Mouse (Mus musculus): Measurements from ENCODE around the gene Tmed10. TPM values are rescaled to one million over a fixed set of nuclear protein-coding genes. Genes with fewer than 3 reads are reported as not detected.

Gene Tmed10
- polyA plus RNA-seq, 1 experiment from 2014 or later: 323 TPM

Other genes with a start within 250 kb of the Tmed10 start
- 1.0 and 1.4 TPM in 2 replicates for gene Rps6kl1, start 223.6 kb downstream of the Tmed10 start, polyA plus RNA-seq (2015; fragmentation: Nextera tagmentation; extraction: Ambion mirVana)
- gene Pgf, start 197.1 kb downstream of the Tmed10 start, polyA plus RNA-seq (2015; fragmentation: Nextera tagmentation; extraction: Ambion mirVana): 15.9 and 18.8 TPM in 2 replicates
- 98.7 and 105 TPM in 2 replicates for gene Eif2b2, start 155.4 kb downstream of the Tmed10 start, polyA plus RNA-seq (2015; fragmentation: Nextera tagmentation; extraction: Ambion mirVana)
- 8.7 and 9.6 TPM in 2 replicates for gene Mlh3, start 104.2 kb downstream of the Tmed10 start, polyA plus RNA-seq (2015; fragmentation: Nextera tagmentation; extraction: Ambion mirVana)
- gene Acyp1, start 86.4 kb downstream of the Tmed10 start, polyA plus RNA-seq (2015; fragmentation: Nextera tagmentation; extraction: Ambion mirVana): 59.5 and 65.4 TPM in 2 replicates
- 2.8 and 3.4 TPM in 2 replicates for gene Zc2hc1c, start 86.3 kb downstream of the Tmed10 start, polyA plus RNA-seq (2015; fragmentation: Nextera tagmentation; extraction: Ambion mirVana)
- 22.3 and 23.0 TPM in 2 replicates for gene Nek9, start 35.5 kb downstream of the Tmed10 start, polyA plus RNA-seq (2015; fragmentation: Nextera tagmentation; extraction: Ambion mirVana)
- 3.5 and 3.8 TPM in 2 replicates for gene Fos, start 99.0 kb upstream of the Tmed10 start, polyA plus RNA-seq (2015; fragmentation: Nextera tagmentation; extraction: Ambion mirVana)
- gene Jdp2, start 224.2 kb upstream of the Tmed10 start, polyA plus RNA-seq (2015; fragmentation: Nextera tagmentation; extraction: Ambion mirVana): 0.41 and 0.61 TPM in 2 replicates

Measured in kidney, embryonic 15.5 days (tissue).